Mouse (Mus musculus) CD4-positive, CD25-positive, alpha-beta regulatory T cell, adult 2 months (primary cell): ENCODE data around the gene Notch1.

Source experiments
- DNase-seq: peaks from one replicate; pipeline ENCODE4 v3.0.0-alpha.2; 2012; ENCODE audit warnings: low read depth, low spot score

The Notch1 gene

GRCm38 (mm10) chr2:26500599-26501370 is 15.7 kb downstream of the Notch1 start:
- no peak for DNase-seq

- DNase-seq, result no peak
These were observed 16.4 kb downstream of the Notch1 start for GRCm38 (mm10) chr2:26500027-26500598.

- no peak for DNase-seq
These were observed 17.8 kb downstream of the Notch1 start for GRCm38 (mm10) chr2:26498694-26499093.

- peak; percentile 58 for DNase-seq
These were observed 18.5 kb downstream of the Notch1 start for GRCm38 (mm10) chr2:26497861-26498533.

- DNase-seq, result peak; percentile 40
These were observed 20.0 kb downstream of the Notch1 start for GRCm38 (mm10) chr2:26496451-26496850.

- no peak for DNase-seq
These were observed 20.8 kb downstream of the Notch1 start for GRCm38 (mm10) chr2:26495701-26496100.

- no peak for DNase-seq
These were observed 21.5 kb downstream of the Notch1 start for GRCm38 (mm10) chr2:26494991-26495390.

GRCm38 (mm10) chr2:26494396-26494795 is 22.1 kb downstream of the Notch1 start:
- no peak for DNase-seq

- peak; percentile 80 for DNase-seq
These were observed 23.3 kb downstream of the Notch1 start for GRCm38 (mm10) chr2:26493021-26493781.

- no peak for DNase-seq
These were observed 25.6 kb downstream of the Notch1 start for GRCm38 (mm10) chr2:26490760-26491301.

- peak; percentile 26 for DNase-seq
These were observed 27.8 kb downstream of the Notch1 start for GRCm38 (mm10) chr2:26488535-26489135.

GRCm38 (mm10) chr2:26487322-26488021 is 29.0 kb downstream of the Notch1 start:
- no peak for DNase-seq

- no peak for DNase-seq
These were observed 29.6 kb downstream of the Notch1 start for GRCm38 (mm10) chr2:26486835-26487321.

- DNase-seq, result no peak
These were observed 30.1 kb downstream of the Notch1 start for GRCm38 (mm10) chr2:26486264-26486810.

GRCm38 (mm10) chr2:26485710-26486109 is 30.8 kb downstream of the Notch1 start:
- no peak for DNase-seq

- no peak for DNase-seq
These were observed 31.2 kb downstream of the Notch1 start for GRCm38 (mm10) chr2:26485278-26485677.

- DNase-seq, result no peak
These were observed 32.3 kb downstream of the Notch1 start for GRCm38 (mm10) chr2:26484169-26484568.

- peak; percentile 68 for DNase-seq
These were observed 33.1 kb downstream of the Notch1 start for GRCm38 (mm10) chr2:26483230-26483869.

GRCm38 (mm10) chr2:26482824-26483223 is 33.6 kb downstream of the Notch1 start:
- DNase-seq, result no peak
